Mouse (Mus musculus) Patski (cell line): ENCODE measurements around the gene Guca2a. TPM values are rescaled to one million over a fixed set of nuclear protein-coding genes. Genes with fewer than 3 reads are reported as not detected.

Experiments
- ATAC-seq: fragments of 100-300 bp; one replicate; pipeline ENCODE4 v1.8.0; 2021
- CTCF ChIA-PET: fragments of 350-600 bp; sonication (Branson Sonifier 250); formaldehyde crosslinking; loops from one replicate; lab custom pipeline; 2022; ENCODE audit warnings: inconsistent platforms; lab: Charles Lee
- POLR2A ChIA-PET: fragments of 350-600 bp; sonication (Branson Sonifier 250); formaldehyde crosslinking; loops from one replicate; lab custom pipeline; 2022; ENCODE audit warnings: antibody characterized with exemption, inconsistent platforms; lab: Charles Lee
- DNase-seq: peaks from one replicate; pipeline ENCODE4 v3.0.0-alpha.2; 2011; ENCODE audit warnings: low read depth, low spot score
- H3K27me3 ChIP-seq: fragments of 371-371 bp; one replicate; pipeline ENCODE4 v1.5.1; 2021
- CTCF ChIP-seq: fragments of 100-300 bp; IDR thresholded peaks from one replicate; pipeline ENCODE4 v1.5.1; 2021
- in situ Hi-C: fragments of 300-500 bp; cut with MboI; formaldehyde crosslinking; loops from 3 replicates; pipeline ENCODE4 v1.11.1; 2018; ENCODE audit warnings: low pct_unique_long_range_greater_than_20kb, mixed read lengths
- polyA plus RNA-seq: library from polyadenylated mRNA; unstranded; gene quantifications from one replicate; pipeline ENCODE4 v1.2.3, GENCODE M21; 2021

Guca2a gene
- polyA plus RNA-seq, 1 experiment from 2014 or later: not detected

DNA sequence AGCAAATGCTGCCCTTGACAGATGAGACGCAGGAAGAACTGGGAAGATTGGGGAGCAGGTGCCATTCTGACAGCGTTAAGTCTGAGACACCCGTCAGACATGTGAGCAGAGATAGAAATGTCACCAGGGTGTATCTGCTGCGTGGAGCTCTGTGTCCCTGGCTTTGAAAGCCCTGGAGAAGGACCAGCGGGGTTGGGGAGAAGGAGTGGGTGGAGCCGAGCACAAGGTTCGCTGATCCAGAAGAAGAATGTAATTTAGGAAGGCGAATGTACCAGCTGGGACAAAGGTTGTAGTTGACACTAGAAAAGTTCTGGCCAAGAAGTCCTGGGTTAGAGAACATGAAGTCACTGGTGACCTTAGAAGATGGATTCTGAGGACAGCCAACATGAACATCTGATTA lies 28.6 kb downstream of the Guca2a start:
- no peak for DNase-seq
- CTCF ChIA-PET: interaction anchor here (1.1 kb wide), 1 partner anchor 35 kb away, joined by 3 read pairs; no protein-coding TSS in a partner anchor
- no peaks in the 10 kb centered on the region for H3K27me3 ChIP-seq
- in situ Hi-C loops: loop anchor here (10.0 kb wide), 2 partner anchors 241 to 421 kb away; partner anchors contain the start of genes Ppcs and Zmynd12
- no peak for TF ChIP-seq CTCF
- ATAC-seq: no peak
- POLR2A ChIA-PET: interaction anchor here (0.6 kb wide), 1 partner anchor 135 kb away, joined by 3 read pairs; no protein-coding TSS in a partner anchor

DNA sequence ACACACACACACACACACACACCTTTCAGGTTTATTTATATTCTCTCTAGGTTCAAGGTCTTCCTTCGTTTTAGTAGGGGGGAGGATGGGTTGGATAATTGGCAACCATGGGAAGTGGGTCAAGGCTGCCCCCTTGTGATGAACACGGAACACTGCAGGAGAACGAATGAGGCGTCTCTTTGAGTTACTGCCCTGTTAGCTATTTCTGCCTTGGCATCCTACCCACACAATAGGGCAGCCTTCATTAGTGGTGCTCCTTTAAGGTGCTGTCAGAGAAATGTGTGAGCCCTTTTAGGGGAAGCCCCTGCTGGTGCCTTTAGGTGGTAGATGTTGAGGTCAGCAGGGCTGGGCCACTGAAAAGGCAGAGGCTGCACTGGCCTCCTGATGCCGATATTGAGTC lies 29.9 kb downstream of the Guca2a start:
- ATAC-seq (no peak), DNase-seq (no peak)
- no peaks in the 10 kb centered on the region for H3K27me3 ChIP-seq
- peak; percentile 83 for TF ChIP-seq CTCF
- CTCF ChIA-PET: no interaction called here
- in situ Hi-C loops: loop anchor here (10.0 kb wide), 2 partner anchors 243 to 423 kb away; partner anchors contain the start of genes Ppcs and Zmynd12
- POLR2A ChIA-PET: no interaction called here

DNA sequence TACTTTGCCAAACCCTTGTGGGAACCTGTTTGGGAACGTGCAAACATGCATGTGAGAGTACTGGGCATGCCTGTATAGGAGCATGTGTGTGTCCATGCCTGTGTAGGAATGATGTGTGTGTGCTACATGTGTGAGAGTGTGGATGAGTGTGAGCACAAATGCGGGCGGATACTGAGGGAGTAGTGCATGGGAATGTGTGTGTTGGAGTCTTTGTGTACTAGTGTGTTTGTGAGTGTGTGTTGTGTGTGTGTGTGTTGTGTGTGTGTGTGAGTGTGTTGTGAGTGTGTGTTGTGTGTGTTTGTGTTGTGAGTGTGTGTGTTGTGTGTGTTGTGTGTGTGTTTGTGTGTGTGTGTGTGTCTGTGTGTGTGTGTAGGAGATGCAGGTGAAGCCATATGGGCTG lies 30.7 kb downstream of the Guca2a start:
- H3K27me3 ChIP-seq: no peaks in the 10 kb centered on the region
- DNase-seq (no peak), ATAC-seq (no peak)
- CTCF ChIA-PET: no interaction called here
- in situ Hi-C loops: loop anchor here (10.0 kb wide), 2 partner anchors 243 to 423 kb away; partner anchors contain the start of genes Ppcs and Zmynd12
- POLR2A ChIA-PET: no interaction called here
- no peak for TF ChIP-seq CTCF

DNA sequence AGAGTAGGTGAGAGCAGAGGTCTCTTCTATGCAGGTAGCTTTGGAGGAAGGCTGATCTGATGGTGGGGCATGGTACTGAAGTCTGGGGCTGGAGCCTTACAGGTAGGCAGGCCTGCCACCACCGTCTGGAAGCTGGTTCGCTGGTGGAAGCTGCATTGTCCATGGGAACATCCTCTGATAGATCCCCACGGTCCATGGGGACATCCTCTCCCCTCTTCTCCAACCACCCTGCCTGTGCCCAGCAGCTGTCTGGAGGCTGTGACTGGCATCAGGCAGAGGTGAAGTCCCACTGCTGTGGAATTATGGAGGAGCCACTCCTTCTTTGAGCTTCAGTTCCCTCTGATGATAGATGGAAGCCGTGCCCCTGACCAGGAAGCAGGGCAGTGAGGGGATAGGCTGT lies 31.1 kb downstream of the Guca2a start:
- ChIA-PET CTCF (no interaction called here), POLR2A (no interaction called here)
- H3K27me3 ChIP-seq: no peaks in the 10 kb centered on the region
- ATAC-seq (no peak), DNase-seq (no peak)
- no peak for TF ChIP-seq CTCF
- in situ Hi-C loops: loop anchor here (10.0 kb wide), 2 partner anchors 244 to 424 kb away; partner anchors contain the start of genes Ppcs and Zmynd12

DNA sequence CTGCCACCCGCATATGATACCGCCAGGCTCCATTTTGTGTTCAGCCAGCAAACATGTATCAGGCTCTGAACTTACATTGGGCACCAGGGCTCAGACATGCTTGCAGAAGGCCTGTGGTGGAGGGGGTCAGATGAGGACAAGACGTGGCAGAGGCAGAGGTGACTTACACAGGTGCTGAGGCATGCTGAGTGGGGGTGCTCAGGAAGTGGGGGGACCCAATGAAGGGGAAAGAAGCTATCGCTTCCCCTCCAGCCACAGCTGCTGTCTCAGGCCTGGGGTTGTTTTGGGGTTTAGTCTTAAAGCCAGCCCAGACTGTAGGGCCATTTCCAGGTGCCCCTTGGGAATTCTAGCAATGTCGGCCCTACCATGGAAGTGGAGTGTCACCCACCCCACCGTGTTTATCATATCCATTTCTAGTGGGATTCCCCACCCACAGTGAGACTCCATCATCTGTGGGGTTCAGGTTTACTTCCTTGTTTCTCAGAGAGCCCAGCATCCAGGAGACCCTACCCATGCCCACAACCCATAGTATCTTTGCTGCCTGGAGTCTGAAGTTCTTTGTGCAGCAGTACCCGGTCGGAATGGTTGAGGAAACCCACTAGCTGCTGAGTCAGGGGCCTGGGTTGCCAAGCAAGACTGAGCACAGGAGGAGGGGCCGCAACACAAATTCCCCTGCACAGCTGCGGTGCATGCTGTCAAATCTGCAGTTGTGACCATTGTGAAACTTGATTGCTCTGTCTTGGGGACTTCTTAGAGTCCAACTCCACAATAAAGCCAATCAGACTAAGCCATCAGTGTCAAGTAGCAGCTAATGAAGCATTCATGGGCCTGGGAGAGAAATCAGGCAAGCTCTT lies 32.1 kb downstream of the Guca2a start:
- in situ Hi-C loops: loop anchor here (10.0 kb wide), 2 partner anchors 245 to 425 kb away; partner anchors contain the start of genes Ppcs and Zmynd12
- no peak for ATAC-seq
- CTCF ChIA-PET: interaction anchor here (1.1 kb wide), 1 partner anchor 11 kb away, joined by 3 read pairs; no protein-coding TSS in a partner anchor
- DNase-seq: no peak
- no peak for TF ChIP-seq CTCF
- no peaks in the 10 kb centered on the region for H3K27me3 ChIP-seq
- POLR2A ChIA-PET: no interaction called here

DNA sequence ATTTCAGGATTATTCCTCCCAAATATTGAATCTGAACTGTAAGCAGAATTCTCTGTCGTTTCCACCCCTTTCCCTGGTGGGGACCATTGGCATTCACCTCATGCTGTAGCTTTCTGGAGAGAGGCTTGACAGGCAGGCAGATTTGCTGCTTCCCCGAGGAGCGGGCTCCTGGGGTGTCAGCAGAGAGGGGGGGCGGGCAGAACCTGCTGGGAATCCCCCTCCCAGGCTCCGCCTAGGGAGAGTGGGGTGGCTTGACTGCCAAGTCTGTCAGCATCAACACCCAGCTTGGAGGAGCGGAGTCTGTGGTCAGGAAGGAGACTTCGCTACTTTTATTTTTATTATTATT lies 32.7 kb downstream of the Guca2a start:
- in situ Hi-C loops: no loop called here

DNA sequence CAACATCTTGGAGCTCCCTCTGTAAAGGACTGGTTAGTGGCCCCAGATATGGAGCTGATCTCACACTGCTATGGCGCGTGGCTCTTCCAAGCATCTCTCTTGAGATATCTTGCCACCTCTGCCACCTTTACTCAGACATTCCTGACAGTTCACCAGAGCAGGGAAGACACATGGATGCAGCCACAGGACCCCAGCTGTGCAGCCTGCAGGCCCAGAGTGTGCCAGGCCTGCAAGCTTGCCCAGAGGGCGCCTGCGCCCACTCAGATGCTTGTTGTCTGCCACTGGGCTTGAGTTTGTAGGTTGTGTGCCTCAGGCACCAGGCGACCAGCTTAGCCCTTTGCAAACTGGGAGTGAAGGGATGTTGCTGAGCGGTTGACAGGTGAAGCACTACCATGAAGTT lies 33.2 kb downstream of the Guca2a start:
- POLR2A ChIA-PET: no interaction called here
- DNase-seq (no peak), ATAC-seq (no peak)
- H3K27me3 ChIP-seq: no peaks in the 10 kb centered on the region
- in situ Hi-C loops: no loop called here
- CTCF ChIA-PET: interaction anchor here (1.1 to 1.7 kb wide), 2 partner anchors 10 kb away, joined by 3 to 7 read pairs; no protein-coding TSS in a partner anchor
- TF ChIP-seq CTCF: no peak

More for the DNA sequence above, 32.7 kb downstream of the Guca2a start:
- ATAC-seq: no peak
- no peak for TF ChIP-seq CTCF
- DNase-seq: no peak
- ChIA-PET POLR2A (no interaction called here), CTCF (interaction anchor here (1.1 kb wide), 1 partner anchor 10 kb away, joined by 3 read pairs; no protein-coding TSS in a partner anchor)
- no peaks in the 10 kb centered on the region for H3K27me3 ChIP-seq

DNA sequence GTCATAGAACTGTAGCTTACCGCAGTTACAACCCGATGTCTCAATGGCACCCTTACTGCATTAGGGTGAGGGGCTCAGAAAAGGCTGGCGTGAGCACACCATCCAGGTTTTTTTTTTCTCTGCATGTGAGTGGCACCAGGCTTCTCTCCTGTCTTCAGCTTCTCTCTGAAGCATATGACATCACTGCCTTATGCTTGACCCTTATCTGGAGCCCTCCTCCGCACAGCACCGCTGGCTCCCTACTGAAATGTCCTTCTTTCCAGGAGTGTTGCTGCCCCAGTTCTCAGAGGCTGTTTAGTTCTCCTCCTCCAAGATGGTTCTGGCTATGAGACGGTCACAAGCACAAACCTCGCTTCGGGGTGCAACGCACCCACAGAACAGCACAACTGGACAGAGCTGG lies 33.7 kb downstream of the Guca2a start:
- ChIA-PET CTCF (interaction anchor here (1.7 kb wide), 1 partner anchor 9 kb away, joined by 7 read pairs; no protein-coding TSS in a partner anchor), POLR2A (no interaction called here)
- no peak for TF ChIP-seq CTCF
- no peak for ATAC-seq
- DNase-seq: no peak
- H3K27me3 ChIP-seq: no peaks in the 10 kb centered on the region
- in situ Hi-C loops: no loop called here

DNA sequence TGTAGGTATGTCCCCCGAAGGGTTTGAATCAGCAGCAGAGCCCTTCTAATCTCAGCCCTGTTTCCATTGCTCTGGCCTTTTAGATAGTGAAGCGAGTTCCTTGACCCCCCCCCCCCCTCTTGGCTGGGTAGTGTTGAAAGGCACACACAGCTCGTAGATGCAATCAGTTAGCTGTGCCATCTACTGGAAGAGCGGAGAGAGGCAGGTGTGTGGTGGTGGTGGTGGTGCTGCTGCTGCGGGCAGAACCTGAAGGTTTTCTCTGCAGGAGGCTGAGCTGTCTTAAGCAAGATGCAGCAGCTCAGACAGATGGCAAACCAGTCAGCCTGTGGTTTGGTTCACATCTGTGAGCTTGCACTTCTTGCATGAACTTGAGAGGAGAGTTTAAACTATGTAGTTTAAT lies 35.2 kb downstream of the Guca2a start:
- no peaks in the 10 kb centered on the region for H3K27me3 ChIP-seq
- CTCF ChIA-PET: interaction anchor here (1.6 kb wide), 1 partner anchor 13 kb away, joined by 3 read pairs; no protein-coding TSS in a partner anchor
- in situ Hi-C loops: no loop called here
- POLR2A ChIA-PET: no interaction called here
- DNase-seq (no peak), ATAC-seq (no peak)
- TF ChIP-seq CTCF: no peak

DNA sequence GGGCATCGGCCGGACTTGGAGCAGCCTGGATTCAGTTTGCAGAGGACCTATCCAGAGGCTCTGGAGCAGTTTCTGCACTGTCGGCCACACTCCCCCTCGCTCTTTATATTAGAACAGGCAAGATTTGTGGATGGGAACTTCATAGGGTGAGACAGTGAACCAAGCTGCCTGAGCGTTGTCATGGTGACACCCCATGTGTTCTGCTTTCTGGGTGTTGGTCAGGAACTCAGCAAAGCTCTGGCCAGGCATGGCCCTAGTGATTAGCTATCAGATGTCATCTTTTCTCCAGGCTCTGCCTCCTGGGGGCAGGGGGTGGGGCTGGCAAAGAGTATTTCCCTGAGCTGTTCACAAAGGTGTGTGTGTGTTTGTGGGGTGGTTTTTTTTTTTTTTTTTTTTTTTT lies 45.1 kb downstream of the Guca2a start:
- in situ Hi-C loops: no loop called here
- ATAC-seq: no peak
- CTCF ChIA-PET: no interaction called here
- POLR2A ChIA-PET: no interaction called here
- H3K27me3 ChIP-seq: no peaks in the 10 kb centered on the region
- TF ChIP-seq CTCF: no peak
- no peak for DNase-seq

DNA sequence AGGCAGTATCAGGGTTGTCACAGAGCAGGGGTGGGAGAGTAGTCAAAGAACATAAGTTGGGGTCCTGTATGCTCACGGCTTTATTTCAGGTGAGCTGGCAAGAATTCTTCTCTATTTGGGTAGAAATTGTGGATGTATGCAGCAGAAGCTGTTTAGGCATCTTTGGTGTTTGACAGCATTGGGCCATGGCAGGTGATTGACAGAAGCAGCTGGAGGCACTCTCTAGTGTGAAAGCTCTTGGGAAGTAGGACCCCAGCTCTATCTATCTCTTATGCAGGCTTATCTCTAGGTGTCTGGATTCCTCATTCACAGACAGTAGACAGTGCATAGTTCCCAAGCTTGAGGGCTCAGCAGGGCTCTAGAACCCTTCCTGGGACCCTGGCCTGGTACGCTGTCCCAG lies 48.2 kb downstream of the Guca2a start:
- no peak for TF ChIP-seq CTCF
- ChIA-PET POLR2A (no interaction called here), CTCF (interaction anchor here (0.8 to 3.0 kb wide), 4 partner anchors 9 to 104 kb away, joined by 3 to 10 read pairs (median 4); partner anchors contain the start of gene Hivep3)
- H3K27me3 ChIP-seq: no peaks in the 10 kb centered on the region
- ATAC-seq: no peak
- in situ Hi-C loops: no loop called here
- no peak for DNase-seq

Other genes starting within 250 kb of the Guca2a start
- 11.2 TPM for gene Ccdc30, start 222.2 kb upstream of the Guca2a start, polyA plus RNA-seq
- gene Ppcs, start 215.3 kb upstream of the Guca2a start, polyA plus RNA-seq: 11.3 TPM
- gene Zmynd12, start 214.9 kb upstream of the Guca2a start, polyA plus RNA-seq: 0.46 TPM
- 0.12 TPM for gene Rimkla, start 145.1 kb upstream of the Guca2a start, polyA plus RNA-seq
- gene Foxj3, start 100.7 kb upstream of the Guca2a start, polyA plus RNA-seq: 16.7 TPM
- 3.8 TPM for gene Frg2f1, start 98.2 kb upstream of the Guca2a start, polyA plus RNA-seq
- gene Guca2b, start 21.2 kb downstream of the Guca2a start, polyA plus RNA-seq: 0.50 TPM
- gene Hivep3, start 96.1 kb downstream of the Guca2a start, polyA plus RNA-seq: 4.4 TPM